Mouse (Mus musculus) erythroid progenitor cell, adult 5-6 weeks (primary cell): Measurements from ENCODE around the gene Ovol2. TPM values are rescaled to one million over a fixed set of nuclear protein-coding genes. Genes with fewer than 3 reads are reported as not detected.
A peak's percentile ranks its signal among the peaks of the same experiment; 100 is the strongest.
"Not testable (repeated sequence)": the region's sequence is repeated elsewhere in the genome, so short reads cannot be mapped to it uniquely, and the experiment has no call there.

Experiments used
- ATAC-seq: replicated peaks from 2 replicates; pipeline ENCODE4 v1.8.0; 2016; ENCODE audit warnings: moderate number of reproducible peaks, mild to moderate bottlenecking, moderate TSS enrichment, inconsistent platforms; ENCODE audit not compliant: poor library complexity, low FRiP score, severe bottlenecking
- total RNA-seq, 2 experiments: library from RNA; stranded (forward) in 1 of 2; stranded (reverse) in 1 of 2; fragments of 150-400 nt in 1 of 2; fragments of 186-747, 209-891 nt in 1 of 2; gene quantifications; 2 replicates each; pipeline versions ENCODE4 v1.2.3 to v1.2.4; 2015 to 2017; ENCODE audit warnings: low replicate concordance in 2 of 2

The Ovol2 gene
- total RNA-seq (2015; ENCODE audit: low replicate concordance) (not detected in 2 replicates), total RNA-seq (2017; ENCODE audit: low replicate concordance) (not detected in 2 replicates)

DNA sequence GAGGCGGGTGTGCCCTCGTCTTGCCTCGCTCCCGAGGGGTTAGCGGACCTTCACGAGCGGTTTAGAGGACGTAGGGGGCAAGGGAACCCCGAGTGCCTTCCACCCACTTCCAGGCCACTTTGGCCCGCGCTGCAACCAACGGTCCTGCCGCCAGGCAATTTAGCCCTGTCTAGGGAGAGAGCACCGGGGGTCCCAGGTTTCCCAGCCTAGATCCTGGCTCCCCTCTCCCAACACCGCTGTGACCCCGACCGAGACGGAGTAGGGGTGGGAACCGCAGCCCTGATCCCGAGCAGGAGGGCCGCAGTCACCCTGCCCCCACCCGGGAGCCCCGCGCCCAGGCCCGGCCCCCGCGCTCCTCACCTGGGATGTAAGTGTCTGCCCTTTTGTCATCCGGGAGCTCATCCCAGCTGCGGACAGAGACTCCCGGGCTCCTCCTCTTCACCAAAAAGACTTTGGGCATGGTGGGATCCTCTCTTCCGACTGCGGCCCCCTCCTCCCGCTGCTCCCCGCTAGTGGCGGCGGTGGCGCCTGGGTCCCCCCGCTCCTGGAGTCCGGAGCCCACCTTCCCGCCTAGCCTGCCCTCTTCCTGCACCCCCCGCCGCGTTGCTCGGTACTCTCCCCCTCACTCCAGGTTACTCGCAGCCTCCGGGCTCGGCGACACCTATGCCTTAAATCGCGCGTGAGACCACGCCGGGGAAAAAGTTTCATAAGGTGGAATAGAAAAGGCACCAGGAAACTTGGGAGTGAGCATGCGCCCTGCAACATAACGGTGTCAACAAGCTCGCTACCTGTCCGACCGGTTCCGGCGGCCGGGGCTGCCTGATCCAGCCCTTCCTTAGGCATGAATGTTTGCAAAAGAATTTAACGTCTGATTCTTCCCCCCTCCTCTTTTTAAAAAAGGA is at the start of gene Ovol2:
Ovol2 (minus strand) TSS at position 746 of the 902 bp plus-strand sequence.
- no peak for ATAC-seq

DNA sequence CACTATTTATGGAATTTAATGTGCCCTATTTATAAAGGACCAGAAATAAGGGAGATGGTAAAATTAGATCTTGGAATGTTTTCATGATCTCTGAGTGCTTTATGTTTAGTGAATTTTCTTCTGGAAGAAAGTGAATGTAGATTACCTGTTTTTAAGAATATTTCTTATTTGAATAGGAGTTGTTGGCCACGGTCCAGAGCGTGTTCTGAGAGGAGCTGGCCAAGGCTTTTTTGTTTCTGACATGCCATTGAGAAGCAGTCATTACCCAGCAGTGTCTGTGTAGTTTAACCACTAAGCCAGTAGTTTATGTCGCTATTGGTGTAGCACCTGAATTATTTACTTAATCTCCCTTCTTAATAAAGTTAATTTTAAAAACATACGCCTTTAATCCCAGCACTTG is 49.8 kb upstream of the Ovol2 start:
- ATAC-seq: no peak

DNA sequence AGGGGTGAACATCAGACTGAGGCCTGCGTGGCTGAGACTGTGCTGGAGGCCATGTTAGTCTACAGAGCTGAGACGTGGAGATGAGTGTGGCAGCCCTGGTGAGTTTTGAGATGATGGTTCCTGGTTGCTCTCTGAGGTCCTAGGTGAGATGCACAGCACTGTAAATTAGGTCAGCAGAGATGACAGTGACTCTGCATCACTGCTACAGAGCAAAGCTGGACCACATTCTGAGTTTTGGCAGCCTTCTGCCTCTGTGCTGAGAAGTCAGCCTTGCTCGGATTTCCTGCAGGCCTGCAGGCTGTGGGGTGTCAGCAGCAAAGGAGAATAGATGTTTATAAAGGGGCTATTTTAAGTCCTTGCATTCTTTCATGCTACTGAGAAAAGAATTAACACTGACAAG is 49.3 kb upstream of the Ovol2 start:
- no peak for ATAC-seq

DNA sequence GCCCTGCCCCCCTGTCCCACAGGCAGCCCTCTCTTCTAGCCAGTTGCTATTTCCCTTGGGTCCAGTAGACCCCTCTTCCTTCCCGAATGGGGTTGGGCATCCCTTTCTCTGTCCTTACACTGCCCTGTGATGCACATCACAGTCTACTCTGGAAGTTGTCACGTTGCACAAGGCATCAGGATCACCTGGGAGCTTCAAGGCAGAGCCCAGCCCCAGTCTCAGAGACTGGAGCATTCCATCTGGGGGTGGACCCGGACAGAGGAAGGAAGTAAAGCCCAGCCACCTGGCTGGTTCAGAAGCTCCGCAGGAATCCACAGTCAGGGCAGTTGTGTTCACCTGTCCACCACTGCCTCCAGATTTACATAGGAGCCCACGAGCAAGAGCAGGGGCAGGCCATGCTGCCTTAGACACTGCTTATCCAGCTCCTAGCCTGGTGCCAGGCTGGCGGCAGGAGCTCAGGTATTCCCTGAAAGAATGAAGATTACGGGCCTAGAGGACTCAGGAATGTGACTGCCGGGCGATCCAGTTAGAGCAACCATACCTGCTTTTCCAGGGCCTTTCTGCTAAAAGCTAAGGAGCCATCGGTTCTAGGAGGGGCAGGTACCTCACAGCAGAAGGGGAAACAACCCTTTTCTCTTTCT is 43.2 kb upstream of the Ovol2 start:
- no peak for ATAC-seq

DNA sequence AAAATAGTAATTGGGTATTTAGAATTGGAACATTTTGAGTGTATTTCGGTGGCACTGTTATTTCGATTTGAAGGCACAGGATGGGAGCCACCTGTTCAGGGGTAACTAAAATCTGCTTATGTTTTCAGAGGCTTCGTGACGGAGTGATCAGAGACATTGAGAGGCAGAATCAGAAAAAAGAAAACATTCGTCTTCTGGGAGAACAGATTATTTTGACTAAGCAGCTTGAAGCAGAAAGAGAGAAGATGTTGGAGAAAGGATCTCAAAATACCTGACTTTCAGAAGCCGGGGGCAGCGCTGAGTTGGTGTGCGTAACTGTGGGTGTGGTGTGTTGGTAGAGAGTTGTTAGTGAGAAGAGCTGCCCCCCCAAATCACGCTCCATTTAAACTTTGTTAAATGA is 41.1 kb upstream of the Ovol2 start:
- no peak for ATAC-seq

DNA sequence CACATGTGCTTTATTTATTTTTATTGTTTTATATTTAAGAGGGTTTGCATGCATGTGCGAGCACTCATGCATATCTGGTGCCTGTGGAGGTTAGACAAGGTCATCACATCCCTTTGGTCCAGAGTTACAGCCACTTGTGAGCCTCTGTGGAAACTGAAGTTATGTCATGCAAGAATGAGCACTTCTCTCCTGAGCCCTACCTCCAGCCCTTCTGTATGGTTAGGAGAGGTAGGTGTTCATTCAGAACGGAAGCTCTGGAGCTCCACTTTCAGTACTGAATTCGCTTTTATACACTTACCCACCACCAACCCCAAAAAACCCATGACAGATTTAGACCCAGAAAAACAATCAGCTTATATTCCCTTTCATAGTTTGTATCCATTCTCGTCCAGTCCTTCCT is 39.6 kb upstream of the Ovol2 start:
- ATAC-seq: no peak

DNA sequence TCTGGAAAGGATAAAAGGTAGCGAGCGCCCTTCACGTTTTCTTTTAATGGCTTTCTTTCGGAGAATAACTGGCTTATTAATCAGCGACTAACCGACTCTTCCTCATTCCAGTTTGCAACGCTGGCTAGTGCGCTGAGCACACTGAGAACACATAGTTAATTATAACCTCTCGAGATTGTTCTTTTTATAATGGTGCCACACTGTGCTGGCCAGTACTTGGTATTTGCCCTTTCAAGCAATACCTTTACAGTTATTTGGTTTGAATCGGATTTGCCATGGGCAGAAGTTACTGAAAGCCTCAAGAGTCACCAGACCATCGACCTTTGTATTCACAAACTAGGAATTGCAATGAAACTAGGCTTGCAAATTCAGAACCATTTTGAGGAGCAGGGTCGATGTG is 37.6 kb upstream of the Ovol2 start:
- ATAC-seq: no peak

DNA sequence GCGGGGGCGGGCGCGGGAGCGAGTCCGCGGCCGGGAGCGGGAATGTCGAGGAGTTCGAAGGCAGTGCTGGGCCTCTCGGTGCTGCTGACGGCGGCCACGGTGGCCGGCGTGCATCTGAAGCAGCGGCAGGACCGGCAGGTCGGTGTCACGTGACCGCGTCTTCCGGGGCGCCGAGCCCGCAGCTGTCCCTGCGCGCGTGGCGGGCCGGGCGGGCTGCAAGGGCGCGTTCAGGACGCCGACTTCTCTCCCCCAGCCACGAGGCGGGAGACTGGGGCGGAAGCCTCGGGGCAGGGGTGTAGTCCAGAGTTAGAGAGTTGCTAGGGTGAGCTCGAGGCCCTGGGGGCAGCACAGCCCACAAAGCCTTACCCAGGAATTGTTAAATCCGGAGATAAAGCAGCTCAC is 37.1 kb upstream of the Ovol2 start:
- peak; percentile 70 for ATAC-seq

DNA sequence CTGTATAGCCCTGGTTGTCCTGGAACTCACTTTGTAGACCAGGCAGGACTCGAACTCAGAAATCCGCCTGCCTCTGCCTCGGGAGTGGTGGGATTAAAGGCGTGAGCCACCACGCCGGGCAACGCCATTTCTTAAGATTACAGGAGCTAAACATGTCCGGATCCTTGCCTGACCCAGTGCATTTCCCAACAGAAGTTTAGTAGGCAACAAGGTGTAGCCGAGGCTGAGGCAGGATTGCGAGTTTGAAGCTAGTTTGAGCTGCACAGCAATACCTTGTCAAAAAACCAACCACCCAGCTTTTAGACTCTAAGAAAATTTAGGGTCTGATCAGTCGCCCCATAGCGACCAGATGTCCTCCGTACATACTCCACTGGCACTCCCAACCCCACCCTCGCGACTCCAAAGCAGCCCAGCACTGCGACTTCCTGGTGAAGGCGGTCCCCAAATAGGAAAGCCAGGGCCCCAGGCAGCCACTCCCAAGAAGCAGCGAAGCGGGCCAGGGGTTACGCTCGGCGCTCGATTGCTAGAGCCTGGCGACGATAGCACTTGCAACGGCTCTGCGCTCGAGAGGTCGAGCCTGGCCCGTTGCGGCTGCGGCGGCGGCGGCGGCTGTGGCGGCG is 36.6 kb upstream of the Ovol2 start, which contains the start of the genes Kat14 and Pet117:
Kat14 (plus strand) TSS at position 584 of the 620 bp plus-strand sequence.
Pet117 (plus strand) TSS at position 597 of the 620 bp plus-strand sequence.
- ATAC-seq: peak; percentile 98

DNA sequence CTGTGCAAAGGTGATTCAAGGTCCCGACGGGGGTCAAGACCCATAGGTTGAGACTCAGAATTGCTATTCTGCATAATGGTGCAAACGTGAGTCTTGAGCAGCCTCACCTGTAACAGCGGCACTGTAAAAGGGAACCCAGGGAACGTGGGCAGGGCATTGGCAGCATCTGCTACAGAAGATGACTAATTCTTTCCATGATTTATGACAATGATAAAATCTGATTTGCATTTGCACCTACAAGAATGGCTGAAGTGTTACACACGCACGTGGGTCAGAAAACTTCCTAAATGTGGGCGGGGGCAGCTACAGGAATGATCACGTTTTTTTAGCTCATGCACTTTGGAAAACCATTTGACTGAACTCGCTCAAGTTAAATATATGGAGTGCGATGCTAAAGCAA is 20.9 kb upstream of the Ovol2 start:
- no peak for ATAC-seq

DNA sequence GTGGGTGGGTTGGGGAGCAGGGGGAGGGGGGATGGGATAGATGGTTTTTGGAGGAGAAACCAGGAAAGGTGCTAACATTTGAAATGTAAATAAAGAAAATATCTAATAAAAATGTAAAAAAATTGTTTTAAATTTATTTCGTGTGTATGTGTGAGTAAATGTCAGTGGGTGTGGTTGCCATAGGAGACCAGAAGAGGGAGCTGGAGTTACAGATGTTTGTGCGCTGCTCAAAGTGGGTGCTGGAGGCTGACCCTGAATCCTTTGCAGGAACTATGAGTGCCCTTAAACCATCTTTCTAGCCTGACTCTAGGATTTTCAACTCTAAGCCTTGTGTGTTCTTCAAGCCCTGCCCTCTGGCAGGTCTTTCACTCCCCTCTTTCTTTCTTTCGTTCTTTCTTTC is 16.6 kb upstream of the Ovol2 start:
- no peak for ATAC-seq

DNA sequence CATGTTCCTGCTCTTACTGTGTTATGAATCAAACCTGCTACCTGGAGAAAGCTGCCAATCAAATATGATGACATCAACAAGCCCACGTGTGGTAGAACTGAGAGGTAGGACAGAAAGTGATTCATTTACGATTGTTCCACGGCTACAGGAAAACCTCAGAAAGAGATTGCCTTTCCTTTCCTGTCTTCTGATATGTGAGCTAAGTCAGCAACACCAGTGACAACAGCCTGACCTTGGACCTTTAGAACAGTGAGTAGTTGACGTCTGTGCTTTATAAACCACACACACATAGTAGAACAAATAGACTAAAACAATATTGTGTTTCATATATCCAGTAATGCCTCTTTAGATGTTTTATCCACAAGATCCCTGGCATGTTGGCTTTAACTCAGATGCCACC is 11.2 kb upstream of the Ovol2 start:
- ATAC-seq: no peak

DNA sequence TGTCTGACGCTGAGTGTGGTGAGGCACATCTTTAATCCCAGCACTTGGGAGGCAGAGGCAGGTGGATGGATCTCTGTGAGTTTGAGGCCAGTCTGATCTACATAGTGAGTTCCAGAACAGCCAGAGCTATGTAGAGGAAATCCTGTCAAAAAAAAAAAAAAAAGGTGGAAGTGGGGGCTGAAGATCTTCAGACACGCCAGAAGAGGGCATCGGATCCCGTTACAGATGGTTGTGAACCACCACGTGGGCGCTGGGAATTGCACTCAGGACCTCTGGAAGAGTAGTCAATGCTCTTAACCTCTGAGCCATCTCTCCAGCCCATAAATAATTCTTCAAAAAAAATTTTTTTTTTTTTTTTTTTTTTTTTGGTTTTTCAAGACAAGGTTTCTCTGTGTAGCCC is 6.2 kb upstream of the Ovol2 start:
- ATAC-seq: not testable (repeated sequence)

DNA sequence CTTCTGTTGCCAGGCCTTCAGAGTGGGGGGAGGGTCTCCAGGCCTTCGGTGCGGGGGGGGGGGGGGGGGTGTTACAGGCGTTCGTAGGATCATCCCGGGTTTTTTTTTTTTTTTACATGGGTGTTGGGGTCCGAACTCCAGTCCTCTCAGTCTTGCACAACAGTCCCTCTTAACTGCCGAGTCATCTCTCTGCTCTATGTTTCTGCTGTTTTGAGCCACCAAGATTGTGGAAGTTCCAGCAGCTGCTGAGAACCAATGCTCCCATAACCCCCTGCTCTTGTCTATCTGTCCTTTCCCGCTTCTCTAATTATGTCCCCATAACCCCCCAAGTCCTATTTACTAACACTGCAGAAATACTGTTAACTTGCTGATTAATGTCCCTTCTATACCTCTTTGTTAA is 5.8 kb upstream of the Ovol2 start:
- no peak for ATAC-seq

DNA sequence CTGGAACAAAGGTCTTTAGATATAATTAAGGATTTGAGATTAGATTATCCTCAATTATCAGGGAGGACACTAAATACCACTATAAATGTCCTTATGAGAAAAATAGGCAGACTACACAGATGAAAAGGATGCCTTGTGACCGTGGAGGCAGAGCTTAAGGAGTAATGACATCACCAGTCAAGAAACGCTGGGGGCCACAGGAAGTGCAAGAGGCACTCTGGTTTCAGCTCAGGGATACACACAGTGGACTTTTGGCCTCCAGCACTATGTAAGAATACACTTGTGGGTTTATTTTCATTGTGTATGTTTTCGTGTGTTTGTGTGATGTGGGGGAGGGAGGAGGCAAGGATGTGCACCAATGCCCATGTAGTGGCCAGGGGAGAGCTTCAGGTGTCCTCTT is 5.3 kb upstream of the Ovol2 start:
- no peak for ATAC-seq

DNA sequence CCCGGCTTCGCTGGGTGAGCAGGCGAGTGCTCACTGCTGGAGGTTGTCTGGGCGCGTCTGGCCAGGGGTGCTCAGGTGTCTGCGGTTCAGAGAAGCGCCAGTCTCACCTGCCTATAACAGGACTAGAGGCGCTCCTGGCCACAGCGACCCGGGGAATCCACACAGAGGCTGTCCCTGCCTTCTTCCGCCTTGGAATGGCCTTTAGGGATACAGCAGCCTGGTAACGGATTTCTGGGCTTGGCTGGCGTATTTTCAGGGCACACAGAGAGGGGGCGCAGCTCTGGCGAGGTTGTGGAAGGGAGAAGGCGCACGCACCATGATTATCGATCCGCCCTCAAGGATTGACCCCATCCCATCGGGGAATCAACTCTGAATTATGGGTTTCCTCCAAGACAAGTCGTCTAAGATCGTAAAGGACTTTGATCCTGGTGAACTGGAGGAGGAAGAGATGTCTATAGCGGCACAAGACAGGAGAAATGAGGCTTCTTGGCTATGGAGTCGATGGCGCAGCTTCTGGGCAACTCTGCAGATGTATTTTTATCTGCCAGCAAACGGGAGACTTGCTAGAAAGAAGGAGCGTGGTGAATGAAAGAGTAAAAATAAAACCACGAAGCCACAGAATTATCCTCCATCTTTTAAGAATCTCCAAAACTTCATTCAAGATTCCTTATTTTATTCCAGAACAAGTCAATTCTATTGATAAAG is 1.3 kb upstream of the Ovol2 start:
- no peak for ATAC-seq

DNA sequence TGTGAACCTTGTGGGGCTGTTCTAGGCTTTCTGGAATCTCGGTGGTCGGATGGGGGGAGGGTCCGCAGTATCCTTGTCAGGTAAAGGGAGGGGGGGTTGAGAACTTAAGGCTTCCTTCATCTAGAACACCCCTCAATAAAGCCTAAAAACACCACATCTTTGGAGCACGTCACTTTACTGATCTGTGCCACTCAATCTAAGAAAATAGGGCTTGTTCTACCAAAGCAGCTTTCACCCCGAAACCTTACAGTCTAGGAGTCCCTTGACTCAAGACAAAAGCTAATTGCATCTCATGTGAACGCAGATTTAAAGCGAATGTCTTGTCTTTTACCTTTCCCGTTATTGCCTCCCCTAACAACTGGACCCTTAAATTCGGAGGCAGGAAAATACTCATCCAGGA is 540 bp upstream of the Ovol2 start:
- ATAC-seq: no peak

DNA sequence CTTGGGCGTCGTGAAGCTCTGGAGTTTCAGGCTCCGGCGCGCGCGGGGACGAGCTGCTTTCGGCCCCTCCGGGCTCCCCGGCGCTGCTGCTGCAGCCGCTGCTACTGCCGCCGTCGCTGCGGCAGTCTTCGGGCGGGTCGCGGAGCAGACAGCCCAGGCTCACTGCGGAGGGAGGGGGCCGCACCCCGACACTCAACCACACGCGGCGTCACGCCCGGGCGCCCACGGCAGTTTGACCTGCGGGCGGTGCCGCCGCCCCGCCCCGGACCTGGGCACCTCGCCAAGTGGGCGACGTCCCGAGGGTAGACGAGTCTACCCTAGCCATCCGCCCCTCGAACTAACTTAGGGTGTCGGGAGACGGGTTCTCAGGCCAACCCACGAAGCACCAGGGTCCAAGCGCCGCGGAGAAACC is 980 bp downstream of the Ovol2 start:
- ATAC-seq: no peak

DNA sequence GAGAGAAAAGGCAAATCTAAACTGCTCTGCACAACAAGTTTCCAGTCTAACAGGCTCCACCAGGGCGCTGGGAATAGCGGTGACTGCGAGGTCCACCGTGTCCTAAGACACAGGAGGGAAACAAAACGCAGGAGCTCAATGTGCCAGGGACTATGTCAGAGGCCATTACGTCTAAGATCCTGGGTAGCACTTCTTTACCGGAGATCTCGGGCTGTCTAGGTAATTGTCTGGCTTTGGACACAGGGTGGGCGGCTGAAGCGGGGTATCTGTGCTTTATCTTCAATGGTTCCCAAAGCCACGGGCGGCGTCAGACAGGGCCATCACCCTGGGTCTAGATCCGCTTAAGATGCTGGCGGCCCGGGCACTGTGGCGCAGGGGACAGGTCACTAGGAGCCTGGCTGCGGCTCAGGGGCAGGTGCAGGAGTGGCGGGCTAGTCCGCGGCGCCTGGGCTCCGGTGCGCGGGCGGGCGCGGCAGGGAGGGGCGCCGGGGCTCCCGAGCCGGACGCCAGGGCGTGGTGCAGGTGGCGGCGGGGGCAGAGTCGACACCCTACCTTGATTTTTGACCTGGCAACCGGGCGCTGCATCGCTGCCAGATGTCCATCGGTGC is 1.5 kb downstream of the Ovol2 start:
- ATAC-seq: no peak

DNA sequence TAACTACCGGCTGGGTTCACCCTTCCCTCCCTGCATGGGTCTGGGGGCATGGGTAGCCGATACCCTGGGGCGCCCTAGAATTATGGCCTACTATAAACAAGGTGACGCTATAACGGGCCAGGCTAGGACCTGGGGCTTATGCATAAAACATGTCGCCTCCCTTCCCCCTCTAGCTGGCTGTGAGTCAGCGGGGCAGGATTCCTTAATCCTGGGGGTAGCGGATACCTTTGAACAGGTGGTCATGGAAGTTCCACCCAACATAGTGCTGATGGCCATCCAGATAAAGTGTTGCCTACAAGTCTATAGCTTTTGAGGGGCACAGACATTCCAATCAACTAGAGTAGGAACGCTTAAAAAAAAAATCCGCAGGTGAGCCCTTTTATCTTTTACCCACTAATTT is 2.0 kb downstream of the Ovol2 start:
- ATAC-seq: no peak
